Mouse (Mus musculus) bone marrow, adult 2 months (tissue): ENCODE data around the gene Ckap2l.

Source experiments
- CTCF ChIP-seq: fragments of 200-500 bp; IDR thresholded peaks from 2 replicates; pipeline ENCODE4 v1.5.1; 2011; ENCODE audit warnings: low read length, control low read depth; ENCODE audit not compliant: control insufficient read depth, insufficient read depth
- POLR2A ChIP-seq: fragments of 200-500 bp; IDR thresholded peaks from 2 replicates; pipeline ENCODE4 v1.6.1; 2011; ENCODE audit warnings: low read depth, mild to moderate bottlenecking, control low read depth, low read length, borderline replicate concordance; ENCODE audit not compliant: control insufficient read depth

DNA sequence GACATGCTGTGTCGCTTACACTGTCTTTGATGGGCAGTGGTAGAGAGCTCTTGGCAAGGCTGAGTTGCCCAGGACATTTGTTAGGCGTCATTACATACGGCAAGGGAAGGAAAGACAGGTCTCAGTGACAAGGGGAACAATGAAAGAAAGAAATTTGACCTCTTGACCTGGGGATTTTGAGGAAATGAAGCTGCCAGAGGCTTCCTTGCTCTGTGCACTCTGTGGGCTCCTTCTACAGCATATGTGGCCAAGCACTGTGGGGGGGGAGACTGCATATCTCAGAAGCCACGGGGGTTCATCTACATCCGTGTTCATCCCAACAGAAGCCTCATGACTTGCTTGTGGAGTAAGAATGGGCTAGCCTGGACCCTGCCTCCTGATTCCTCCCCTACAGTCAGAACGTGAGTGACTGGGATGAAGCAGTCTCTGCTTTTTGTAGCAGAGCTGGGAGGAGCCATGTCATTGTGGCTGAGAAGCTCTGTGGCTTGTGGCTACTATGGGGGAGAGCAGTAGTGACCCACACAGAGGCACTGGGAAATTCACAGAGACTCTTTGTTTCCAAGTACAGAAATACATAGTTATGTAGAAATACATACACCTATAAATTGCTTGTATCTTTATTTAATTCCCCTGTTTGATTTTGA, 35.7 kb downstream of the Ckap2l start:
- TF ChIP-seq CTCF (no peak), POLR2A (no peak)
